Mouse (Mus musculus): ENCODE measurements around the gene Dysf.

Gene Dysf

GRCm38 (mm10) chr6:84168571-84168970 lies 160.2 kb downstream of the Dysf start:
- no peak for DNase-seq (ENCODE audit: low spot score)

- no peak for DNase-seq (ENCODE audit: low spot score)
Measured at GRCm38 (mm10) chr6:84173626-84174025, 165.2 kb downstream of the Dysf start.

- no peak for DNase-seq (ENCODE audit: low spot score)
Measured at GRCm38 (mm10) chr6:84178776-84179405, 170.5 kb downstream of the Dysf start.

- peak; percentile 55 for DNase-seq (ENCODE audit: low spot score)
Measured at GRCm38 (mm10) chr6:84181452-84181851, 173.1 kb downstream of the Dysf start.

- no peak for DNase-seq (ENCODE audit: low spot score)
Measured at GRCm38 (mm10) chr6:84191656-84192250, 183.4 kb downstream of the Dysf start.

GRCm38 (mm10) chr6:84196511-84196910 lies 188.1 kb downstream of the Dysf start:
- DNase-seq (ENCODE audit: low spot score) = no peak

- no peak for DNase-seq (ENCODE audit: low spot score)
Measured at GRCm38 (mm10) chr6:84197811-84198213, 189.4 kb downstream of the Dysf start.

- DNase-seq (ENCODE audit: low spot score) = peak; percentile 64
Measured at GRCm38 (mm10) chr6:84201721-84202490, 193.5 kb downstream of the Dysf start.

- DNase-seq (ENCODE audit: low spot score) = no peak
Measured at GRCm38 (mm10) chr6:84205611-84206010, 197.2 kb downstream of the Dysf start.

- DNase-seq (ENCODE audit: low spot score) = no peak
Measured at GRCm38 (mm10) chr6:84208589-84208988, 200.2 kb downstream of the Dysf start.

GRCm38 (mm10) chr6:84209736-84210434 lies 201.5 kb downstream of the Dysf start:
- no peak for DNase-seq (ENCODE audit: low spot score)

- no peak for DNase-seq (ENCODE audit: low spot score)
Measured at GRCm38 (mm10) chr6:84211473-84211872, 203.1 kb downstream of the Dysf start.

GRCm38 (mm10) chr6:84213101-84213500 lies 204.7 kb downstream of the Dysf start:
- peak; percentile 73 for DNase-seq (ENCODE audit: low spot score)

GRCm38 (mm10) chr6:84217216-84217933 lies 209.0 kb downstream of the Dysf start:
- no peak for DNase-seq (ENCODE audit: low spot score)

GRCm38 (mm10) chr6:84219119-84219518 lies 210.7 kb downstream of the Dysf start:
- DNase-seq (ENCODE audit: low spot score) = no peak

- DNase-seq (ENCODE audit: low spot score) = peak; percentile 74
Measured at GRCm38 (mm10) chr6:84224861-84225260, 216.5 kb downstream of the Dysf start.

- DNase-seq (ENCODE audit: low spot score) = peak; percentile 96
Measured at GRCm38 (mm10) chr6:84225587-84225986, 217.2 kb downstream of the Dysf start.

- DNase-seq (ENCODE audit: low spot score) = no peak
Measured at GRCm38 (mm10) chr6:84228196-84228595, 219.8 kb downstream of the Dysf start.

GRCm38 (mm10) chr6:84228786-84229185 lies 220.4 kb downstream of the Dysf start:
- no peak for DNase-seq (ENCODE audit: low spot score)

- DNase-seq (ENCODE audit: low spot score) = no peak
Measured at GRCm38 (mm10) chr6:84229739-84230138, 221.3 kb downstream of the Dysf start.

- no peak for DNase-seq (ENCODE audit: low spot score)
Measured at GRCm38 (mm10) chr6:84231108-84231507, 222.7 kb downstream of the Dysf start.
